Mouse (Mus musculus) hindbrain, embryonic 11.5 days (tissue): ENCODE results near the gene Homer2. TPM values are rescaled to one million over a fixed set of nuclear protein-coding genes. Genes with fewer than 3 reads are reported as not detected.

Experiments used
- ATAC-seq: fragments of 200-750 bp; cut with Nextera tagmentation; 2 replicates; pipeline ENCODE4 v1.8.0; 2017; ENCODE audit warnings: mild to moderate bottlenecking, moderate TSS enrichment, moderate library complexity; ENCODE audit not compliant: low FRiP score
- DNase-seq: peaks from one replicate; pipeline ENCODE4 v3.0.0-alpha.2; 2015; ENCODE audit warnings: low spot score
- H3K27ac ChIP-seq: fragments of 300-500 bp; sonication (generic); 2 replicates; pipeline ENCODE4 v1.5.1; 2014; ENCODE audit warnings: mild to moderate bottlenecking, low read depth, low read length
- H3K27me3 ChIP-seq: fragments of 300-500 bp; sonication (generic); 2 replicates; pipeline ENCODE4 v1.6.1; 2014; ENCODE audit warnings: mild to moderate bottlenecking, low read length, moderate library complexity, mixed read lengths; ENCODE audit not compliant: control insufficient read depth, insufficient read depth
- H3K36me3 ChIP-seq: fragments of 300-500 bp; sonication (generic); 2 replicates; pipeline ENCODE4 v1.6.1; 2014; ENCODE audit warnings: mild to moderate bottlenecking, low read length, moderate library complexity, mixed read lengths; ENCODE audit not compliant: control insufficient read depth, insufficient read depth
- H3K4me1 ChIP-seq: fragments of 300-500 bp; sonication (generic); replicated peaks from 2 replicates; pipeline ENCODE4 v1.6.1; 2014; ENCODE audit warnings: low read length, mixed read lengths; ENCODE audit not compliant: control insufficient read depth, insufficient read depth
- H3K4me2 ChIP-seq: fragments of 300-500 bp; sonication (generic); replicated peaks from 2 replicates; pipeline ENCODE4 v1.6.1; 2014; ENCODE audit warnings: mild to moderate bottlenecking, low read depth, low read length
- H3K4me3 ChIP-seq: fragments of 300-500 bp; sonication (generic); 2 replicates; pipeline ENCODE4 v1.5.1; 2014; ENCODE audit warnings: low read depth, low read length
- H3K9ac ChIP-seq: fragments of 300-500 bp; sonication (generic); 2 replicates; pipeline ENCODE4 v1.6.1; 2014; ENCODE audit warnings: low read depth, low read length
- H3K9me3 ChIP-seq: fragments of 300-500 bp; sonication (generic); 2 replicates; pipeline ENCODE4 v1.6.1; 2016; ENCODE audit warnings: low read length; ENCODE audit not compliant: control insufficient read depth
- WGBS: fragments of 180-500 bp; shearing (Covaris S2); extraction: QIAGEN DNeasy Blood & Tissue Kit; methylation state at CpG from one replicate; pipeline ENCODE4 v1.1.7; 2014; 5-methylcytosine and 5-hydroxymethylcytosine counted together
- polyA plus RNA-seq: library from polyadenylated mRNA; unstranded; fragments of >200 nt; fragmentation: Nextera tagmentation; extraction: Ambion mirVana; gene quantifications from 2 replicates; pipeline ENCODE4 v1.2.1, GENCODE M21; 2014

Homer2 gene
- polyA plus RNA-seq, 1 experiment from 2014 or later = 24.4 TPM

- no peaks in the 10 kb centered on the region for H3K4me1 ChIP-seq
- H3K4me2 ChIP-seq = no peak overlapping the region
- no peak overlapping the region for H3K4me3 ChIP-seq
- no peak overlapping the region for H3K9ac ChIP-seq
- no peaks in the 10 kb centered on the region for H3K9me3 ChIP-seq
- H3K27ac ChIP-seq = no peak overlapping the region
- no peaks in the 10 kb centered on the region for H3K27me3 ChIP-seq
- DNase-seq = no peak
- no peaks in the 10 kb centered on the region for H3K36me3 ChIP-seq
- no peak for ATAC-seq
- 92% methylated on average over 9 of the region's 9 CpGs for WGBS
These were observed 40.7 kb downstream of the Homer2 start for GRCm38 (mm10) chr7:81666585-81666984.

DNA sequence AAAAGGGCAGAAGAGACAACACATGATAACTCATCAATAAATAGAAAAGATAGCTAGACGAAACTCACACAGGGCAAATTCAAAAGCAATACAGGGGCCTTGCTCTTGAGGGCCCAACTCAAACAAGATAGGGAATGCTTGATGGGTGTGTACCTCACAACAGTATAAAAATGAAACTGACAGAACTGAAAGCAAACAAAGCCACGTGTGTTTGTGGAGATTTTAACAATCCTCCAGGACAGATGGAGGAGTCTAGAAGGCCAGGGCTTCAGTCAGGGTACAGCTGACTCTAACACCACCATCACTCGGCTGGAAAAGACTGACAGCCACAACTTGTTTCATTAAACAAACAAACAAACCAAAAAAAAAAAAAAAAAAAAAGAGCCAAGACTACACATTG is 44.3 kb downstream of the Homer2 start:
- Histone ChIP-seq H3K9ac (no peak overlapping the region), H3K4me3 (no peak overlapping the region)

GRCm38 (mm10) chr7:81657631-81658347 is 49.5 kb downstream of the Homer2 start:
- ATAC-seq (no peak), DNase-seq (no peak)
- H3K27me3 ChIP-seq = no peaks in the 10 kb centered on the region
- H3K4me1 ChIP-seq = peaks cover 3% of the 10 kb centered on the region; the same call in 1 of the 2 replicates
- no peaks in the 10 kb centered on the region for H3K9me3 ChIP-seq
- H3K4me3 ChIP-seq = no peak overlapping the region
- H3K4me2 ChIP-seq = no peak overlapping the region
- H3K36me3 ChIP-seq = no peaks in the 10 kb centered on the region
- H3K27ac ChIP-seq = 0 out of 2 replicates have a peak overlapping the region, but pooled peaks have one; percentile 27
- H3K9ac ChIP-seq = no peak overlapping the region
- 80% methylated on average over 2 of the region's 2 CpGs for WGBS

More for the DNA sequence above, 44.3 kb downstream of the Homer2 start:
- DNase-seq = no peak
- Histone ChIP-seq H3K27ac (no peak overlapping the region), H3K4me1 (no peaks in the 10 kb centered on the region), H3K36me3 (no peaks in the 10 kb centered on the region), H3K4me2 (no peak overlapping the region), H3K27me3 (no peaks in the 10 kb centered on the region), H3K9me3 (no peaks in the 10 kb centered on the region)
- no peak for ATAC-seq
- 67% methylated on average over 3 of the region's 3 CpGs for WGBS

DNA sequence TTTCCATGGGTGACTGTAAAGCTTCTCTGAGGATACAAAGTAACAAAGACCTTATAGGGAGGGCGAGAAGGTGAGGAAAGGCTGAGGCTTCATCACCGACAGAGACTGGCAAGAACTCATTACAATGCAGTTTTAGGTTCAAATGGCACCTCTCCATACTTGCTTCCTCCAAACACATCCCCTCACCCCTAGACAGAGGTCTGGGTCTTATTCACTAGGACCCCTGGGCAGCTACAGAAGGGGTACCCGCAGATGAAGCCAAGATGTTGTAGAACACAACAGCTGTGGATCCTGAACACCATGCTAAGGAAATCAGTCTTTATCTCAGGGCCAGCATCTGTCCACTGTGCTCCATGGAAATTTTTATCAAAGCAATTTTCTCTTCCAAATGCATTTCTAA is 50.3 kb downstream of the Homer2 start:
- Histone ChIP-seq H3K27me3 (no peaks in the 10 kb centered on the region), H3K36me3 (no peaks in the 10 kb centered on the region), H3K4me3 (no peak overlapping the region), H3K4me2 (no peak overlapping the region), H3K9me3 (no peaks in the 10 kb centered on the region), H3K4me1 (peaks cover 3% of the 10 kb centered on the region; the same call in 1 of the 2 replicates), H3K27ac (peak overlapping the region; percentile 73), H3K9ac (no peak overlapping the region)
- 67% methylated on average over 3 of the region's 3 CpGs for WGBS
- DNase-seq = no peak
- peak; percentile 59 for ATAC-seq

GRCm38 (mm10) chr7:81656635-81657034 is 50.7 kb downstream of the Homer2 start:
- H3K4me3 ChIP-seq = no peak overlapping the region
- no peaks in the 10 kb centered on the region for H3K36me3 ChIP-seq
- peak; percentile 53 for DNase-seq
- H3K9ac ChIP-seq = no peak overlapping the region
- H3K4me2 ChIP-seq = no peak overlapping the region
- peak; percentile 83 for ATAC-seq
- H3K4me1 ChIP-seq = peaks cover 3% of the 10 kb centered on the region; the same call in 1 of the 2 replicates
- WGBS = 46% methylated on average over 8 of the region's 8 CpGs
- H3K27ac ChIP-seq = peak overlapping the region; percentile 73; the same call in 1 of the 2 replicates
- no peaks in the 10 kb centered on the region for H3K27me3 ChIP-seq
- H3K9me3 ChIP-seq = no peaks in the 10 kb centered on the region

- Histone ChIP-seq H3K27ac (no peak overlapping the region), H3K9ac (no peak overlapping the region), H3K9me3 (no peaks in the 10 kb centered on the region), H3K36me3 (no peaks in the 10 kb centered on the region), H3K4me1 (peaks cover 3% of the 10 kb centered on the region; the same call in 1 of the 2 replicates), H3K4me3 (no peak overlapping the region), H3K4me2 (no peak overlapping the region), H3K27me3 (no peaks in the 10 kb centered on the region)
- ATAC-seq (no peak), DNase-seq (no peak)
- 61% methylated on average over 9 of the region's 9 CpGs for WGBS
These were observed 52.2 kb downstream of the Homer2 start for GRCm38 (mm10) chr7:81654946-81655718.

- ATAC-seq (no peak), DNase-seq (peak; percentile 35)
- H3K4me1 ChIP-seq = peaks cover 3% of the 10 kb centered on the region; the same call in 1 of the 2 replicates
- no peaks in the 10 kb centered on the region for H3K36me3 ChIP-seq
- no peak overlapping the region for H3K4me3 ChIP-seq
- no peak overlapping the region for H3K9ac ChIP-seq
- peak overlapping the region; percentile 54 for H3K27ac ChIP-seq
- H3K4me2 ChIP-seq = no peak overlapping the region
- WGBS = 51% methylated on average over 8 of the region's 8 CpGs
- H3K9me3 ChIP-seq = no peaks in the 10 kb centered on the region
- H3K27me3 ChIP-seq = no peaks in the 10 kb centered on the region
These were observed 53.3 kb downstream of the Homer2 start for GRCm38 (mm10) chr7:81653988-81654387.

GRCm38 (mm10) chr7:81652296-81652695 is 55.0 kb downstream of the Homer2 start:
- Histone ChIP-seq H3K4me2 (no peak overlapping the region), H3K9ac (no peak overlapping the region), H3K27ac (no peak overlapping the region), H3K9me3 (no peaks in the 10 kb centered on the region), H3K27me3 (no peaks in the 10 kb centered on the region), H3K4me1 (peaks cover 3% of the 10 kb centered on the region; the same call in 1 of the 2 replicates), H3K36me3 (no peaks in the 10 kb centered on the region), H3K4me3 (no peak overlapping the region)
- ATAC-seq (no peak), DNase-seq (no peak)
- 79% methylated on average over 2 of the region's 2 CpGs for WGBS
